Mouse (Mus musculus) embryo, embryonic 11.5 days (tissue): ENCODE measurements at regions not wholly inside any gene's neighbourhood (a gene's known extent, or its start where the extent isn't known, plus 50 kb on each side); places are given as distances from the start of the nearest gene placed in this dataset.

ENCODE experiments used
- DNase-seq: peaks from one replicate; pipeline ENCODE4 v3.0.0-alpha.2; 2012; ENCODE audit warnings: low read depth, low spot score

GRCm38 (mm10) chr9:67610696-67611095 lies 51.2 kb upstream of the Tln2 start:
- no peak for DNase-seq

- no peak for DNase-seq
Observed at GRCm38 (mm10) chr9:67611676-67612075, 52.2 kb upstream of the Tln2 start.

- no peak for DNase-seq
Observed at GRCm38 (mm10) chr9:67612101-67612500, 52.6 kb upstream of the Tln2 start.

GRCm38 (mm10) chr9:67614068-67614727 lies 54.7 kb upstream of the Tln2 start:
- no peak for DNase-seq

GRCm38 (mm10) chr9:67616207-67616606 lies 56.7 kb upstream of the Tln2 start:
- no peak for DNase-seq

GRCm38 (mm10) chr9:67617341-67618217 lies 58.1 kb upstream of the Tln2 start:
- DNase-seq: peak; percentile 36

GRCm38 (mm10) chr9:67620945-67621344 lies 61.4 kb upstream of the Tln2 start:
- DNase-seq: no peak

- DNase-seq: no peak
Observed at GRCm38 (mm10) chr9:67627196-67627595, 67.7 kb upstream of the Tln2 start.

- no peak for DNase-seq
Observed at GRCm38 (mm10) chr9:67629624-67630023, 70.1 kb upstream of the Tln2 start.

GRCm38 (mm10) chr9:67630173-67630572 lies 70.7 kb upstream of the Tln2 start:
- no peak for DNase-seq

GRCm38 (mm10) chr9:67631741-67632243 lies 72.3 kb upstream of the Tln2 start:
- no peak for DNase-seq

GRCm38 (mm10) chr9:67632521-67633025 lies 73.1 kb upstream of the Tln2 start:
- no peak for DNase-seq

- no peak for DNase-seq
Observed at GRCm38 (mm10) chr9:67633026-67633741, 73.7 kb upstream of the Tln2 start.

- DNase-seq: peak; percentile 59
Observed at GRCm38 (mm10) chr9:67633761-67634441, 74.4 kb upstream of the Tln2 start.

GRCm38 (mm10) chr9:67646820-67647219 lies 87.3 kb upstream of the Tln2 start:
- DNase-seq: no peak

- no peak for DNase-seq
Observed at GRCm38 (mm10) chr9:67664773-67665172, 94.5 kb upstream of the C2cd4b start.

GRCm38 (mm10) chr9:67670261-67671020 lies 88.8 kb upstream of the C2cd4b start:
- DNase-seq: no peak

- no peak for DNase-seq
Observed at GRCm38 (mm10) chr9:67676906-67677305, 82.3 kb upstream of the C2cd4b start.

- DNase-seq: peak; percentile 80
Observed at GRCm38 (mm10) chr9:67683367-67683766, 75.9 kb upstream of the C2cd4b start.

- no peak for DNase-seq
Observed at GRCm38 (mm10) chr9:67692396-67692795, 66.8 kb upstream of the C2cd4b start.

GRCm38 (mm10) chr9:67693716-67694115 lies 65.5 kb upstream of the C2cd4b start:
- DNase-seq: no peak
